Mouse (Mus musculus) retina, postnatal 7 days (tissue): Measurements from ENCODE around the gene Spaca6.
A peak's percentile ranks its signal among the peaks of the same experiment; 100 is the strongest.

Source experiments
- DNase-seq: peaks from one replicate; pipeline ENCODE4 v3.0.0-alpha.2; 2012; ENCODE audit warnings: low read depth, low spot score

Spaca6 gene

GRCm38 (mm10) chr17:17826751-17827657, at the start of gene Spaca6:
Gene Spaca6 (plus strand): TSS chr17:17827158.
- DNase-seq: peak; percentile 77

GRCm38 (mm10) chr17:17790866-17791630, 35.9 kb upstream of the Spaca6 start:
- no peak for DNase-seq

- no peak for DNase-seq
These were observed 34.4 kb upstream of the Spaca6 start for GRCm38 (mm10) chr17:17792578-17792977.

GRCm38 (mm10) chr17:17795527-17795926, 31.4 kb upstream of the Spaca6 start:
- no peak for DNase-seq

- DNase-seq: no peak
These were observed 3.2 kb upstream of the Spaca6 start for GRCm38 (mm10) chr17:17823612-17824336.

GRCm38 (mm10) chr17:17825921-17826591, 902 bp upstream of the Spaca6 start:
- peak; percentile 13 for DNase-seq

- DNase-seq: peak; percentile 58
These were observed 766 bp downstream of the Spaca6 start for GRCm38 (mm10) chr17:17827658-17828190.

GRCm38 (mm10) chr17:17828191-17828981, 1.4 kb downstream of the Spaca6 start:
- DNase-seq: peak; percentile 34

- DNase-seq: no peak
These were observed 2.3 kb downstream of the Spaca6 start for GRCm38 (mm10) chr17:17829052-17829785.

- no peak for DNase-seq
These were observed 3.0 kb downstream of the Spaca6 start for GRCm38 (mm10) chr17:17829816-17830535.

GRCm38 (mm10) chr17:17830731-17831130, 3.8 kb downstream of the Spaca6 start:
- no peak for DNase-seq

- no peak for DNase-seq
These were observed 7.9 kb downstream of the Spaca6 start for GRCm38 (mm10) chr17:17834896-17835295.

- no peak for DNase-seq
These were observed 9.1 kb downstream of the Spaca6 start for GRCm38 (mm10) chr17:17836101-17836500.

- DNase-seq: no peak
These were observed 10.5 kb downstream of the Spaca6 start for GRCm38 (mm10) chr17:17837426-17837825.

- DNase-seq: peak; percentile 87
These were observed 11.2 kb downstream of the Spaca6 start for GRCm38 (mm10) chr17:17837919-17838701.

- no peak for DNase-seq
These were observed 12.3 kb downstream of the Spaca6 start for GRCm38 (mm10) chr17:17839276-17839675.

GRCm38 (mm10) chr17:17840796-17841195, 13.8 kb downstream of the Spaca6 start:
- DNase-seq: no peak
